13 mouse cellular contexts compared by ENCODE assay signal in genomic region chr7:79531551-79532356, GRCm38 (mm10).
DNase-seq lines count a peak whose midpoint lies in the region; ATAC-seq lines count a peak whose summit lies in the region.
"Had no signal": no experiment of that assay in that cellular context is flagged by ENCODE, and none has a peak within 500 bp of the region (broad histone marks: within the 10 kb centered on the region; RNA-seq: fewer than 3 reads in every experiment).

No protein-coding gene starts in this region.

- no peaks in the 10 kb centered on the region for H3K36me3 ChIP-seq in embryonic facial prominence, embryonic 14.5 days (ENCODE audit: control insufficient read depth, insufficient read depth, low read length)
- H3K36me3 ChIP-seq in hindbrain, embryonic 16.5 days (ENCODE audit: control insufficient read depth, insufficient read depth, low read length) = peaks cover 2% of the 10 kb centered on the region; the same call in 1 of the 2 replicates
- peaks cover 10% of the 10 kb centered on the region; the same call in 1 of the 2 replicates for H3K36me3 ChIP-seq in neural tube, embryonic 14.5 days (ENCODE audit: control insufficient read depth, insufficient read depth, low read length)
- H3K36me3 ChIP-seq: heart, embryonic 10.5 days had no signal

- H3K4me1 ChIP-seq in embryonic facial prominence, embryonic 14.5 days (ENCODE audit: control insufficient read depth, insufficient read depth, low read length) = peaks cover 15% of the 10 kb centered on the region
- peaks cover 35% of the 10 kb centered on the region for H3K4me1 ChIP-seq in hindbrain, embryonic 16.5 days (ENCODE audit: control insufficient read depth, insufficient read depth, low read depth, low read length)
- peaks cover 24% of the 10 kb centered on the region; the same call in 1 of the 2 replicates for H3K4me1 ChIP-seq in neural tube, embryonic 14.5 days (ENCODE audit: control insufficient read depth, insufficient read depth, low read length)

- peak; percentile 34; the same call in 1 of the 2 replicates for ATAC-seq in embryonic facial prominence, embryonic 14.5 days (ENCODE audit: low read depth)
- peak; percentile 68 for ATAC-seq in hindbrain, embryonic 16.5 days
- peak; percentile 63 for ATAC-seq in neural tube, embryonic 14.5 days (ENCODE audit: low read depth)
- ATAC-seq: intestine, embryonic 16.5 days had no signal

- H3K27ac ChIP-seq in embryonic facial prominence, embryonic 14.5 days (replicated peaks; ENCODE audit: low read depth, low read length) = no peak overlapping the region
- H3K27ac ChIP-seq in hindbrain, embryonic 16.5 days (ENCODE audit: low read depth, low read length) = peak overlapping the region; percentile 91
- H3K27ac ChIP-seq in neural tube, embryonic 14.5 days (ENCODE audit: low read depth, low read length) = peak overlapping the region; percentile 97
- H3K27ac ChIP-seq: heart, embryonic 10.5 days; stomach, postnatal 0 days had no signal

- intact Hi-C loops in heart, postnatal 10 days (cut with DNase I) = no loop called here

- 18% methylated on average over 12 of the region's 12 CpGs for WGBS in embryonic facial prominence, embryonic 14.5 days
- WGBS in hindbrain, embryonic 16.5 days = 12% methylated on average over 12 of the region's 12 CpGs
- 7% methylated on average over 12 of the region's 12 CpGs for WGBS in neural tube, embryonic 14.5 days

- peaks cover 89% of the 10 kb centered on the region for H3K27me3 ChIP-seq in embryonic facial prominence, embryonic 14.5 days (replicated peaks; ENCODE audit: control insufficient read depth, insufficient read depth, low read length)
- H3K27me3 ChIP-seq in hindbrain, embryonic 16.5 days (replicated peaks; ENCODE audit: control insufficient read depth, insufficient read depth, low read length) = no peaks in the 10 kb centered on the region
- H3K27me3 ChIP-seq in neural tube, embryonic 14.5 days (ENCODE audit: control insufficient read depth, insufficient read depth, low read length) = no peaks in the 10 kb centered on the region; the same call in 1 of the 2 replicates

- no peak overlapping the region for H3K9ac ChIP-seq in embryonic facial prominence, embryonic 14.5 days (ENCODE audit: low read depth, low read length)
- peak overlapping the region; percentile 2; the same call in 1 of the 2 replicates for H3K9ac ChIP-seq in hindbrain, embryonic 16.5 days (ENCODE audit: low read depth, low read length)
- H3K9ac ChIP-seq in neural tube, embryonic 14.5 days (replicated peaks; ENCODE audit: low read depth, low read length) = peak overlapping the region; percentile 39; the same call in 1 of the 2 replicates

- H3K4me3 ChIP-seq in embryonic facial prominence, embryonic 14.5 days (ENCODE audit: low read depth, low read length) = no peak overlapping the region
- no peak overlapping the region for H3K4me3 ChIP-seq in hindbrain, embryonic 16.5 days (ENCODE audit: low read length)
- no peak overlapping the region for H3K4me3 ChIP-seq in neural tube, embryonic 14.5 days (ENCODE audit: low read depth, low read length)
- H3K4me3 ChIP-seq: erythroblast, embryonic 14.5 days; heart, embryonic 10.5 days had no signal

- DNase-seq in layer of hippocampus, adult 9-11 months = peak; percentile 52
- DNase-seq in layer of hippocampus, adult 11-12 months (ENCODE audit: low spot score) = no peak
- no peak for DNase-seq in embryonic facial prominence, embryonic 14.5 days (ENCODE audit: low spot score)
- no peak for DNase-seq in heart, postnatal 10 days
- DNase-seq in adrenal gland, adult 8-10 months = no peak
- no peak for DNase-seq in thymus, adult 18-20 months

- H3K4me2 ChIP-seq in embryonic facial prominence, embryonic 14.5 days (ENCODE audit: low read depth, low read length) = no peak overlapping the region
- no peak overlapping the region for H3K4me2 ChIP-seq in hindbrain, embryonic 16.5 days (ENCODE audit: low read length)
- no peak overlapping the region for H3K4me2 ChIP-seq in neural tube, embryonic 14.5 days (ENCODE audit: low read depth, low read length)
- H3K4me2 ChIP-seq: liver, embryonic 11.5 days had no signal

- H3K9me3 ChIP-seq in embryonic facial prominence, embryonic 14.5 days (ENCODE audit: control insufficient read depth, low read length) = no peaks in the 10 kb centered on the region
- no peaks in the 10 kb centered on the region for H3K9me3 ChIP-seq in hindbrain, embryonic 16.5 days (ENCODE audit: control insufficient read depth, low read length)
- H3K9me3 ChIP-seq in neural tube, embryonic 14.5 days (ENCODE audit: control insufficient read depth, low read length) = no peaks in the 10 kb centered on the region
- H3K9me3 ChIP-seq: heart, embryonic 10.5 days had no signal
